ENCODE assay signal across 11 mouse cellular contexts in genomic region chr8:117612861-117613260, GRCm38 (mm10).
"Had no signal": no experiment of that assay in that cellular context is flagged by ENCODE, and none has a peak within 500 bp of the region (broad histone marks: within the 10 kb centered on the region; RNA-seq: fewer than 3 reads in every experiment).

No protein-coding gene starts in this region.

- DNase-seq: kidney, adult 2 months; kidney, postnatal 25 days; layer of hippocampus, adult 9-11 months; liver; liver, embryonic 13.5 days; lung, adult 2 months; lung, postnatal 14 days; lung, postnatal 4 days; thymus, adult 2 months; thymus, postnatal 14 days; thymus, postnatal 4 days had no signal
